Mouse (Mus musculus) E14TG2a.4 (cell line): ENCODE measurements around the gene Mrps6.

Source experiments
- CTCF ChIP-seq: conservative IDR thresholded peaks from 2 replicates; pipeline ENCODE4 v1.5.1; 2014; ENCODE audit warnings: low read length
- NANOG ChIP-seq: IDR thresholded peaks from 2 replicates; pipeline ENCODE4 v1.6.1; 2014; ENCODE audit warnings: borderline replicate concordance, low read length, mixed read lengths
- POU5F1 ChIP-seq: IDR thresholded peaks from 2 replicates; pipeline ENCODE4 v1.6.1; 2014; ENCODE audit warnings: low read length, borderline replicate concordance

- TF ChIP-seq CTCF (no peak), NANOG (no peak), POU5F1 (no peak)
Observed at GRCm38 (mm10) chr16:92104332-92104590, 46.2 kb downstream of the Mrps6 start.
